Mouse (Mus musculus) thymus, postnatal 25 days (tissue): ENCODE data around the gene Mybphl.
A peak's percentile ranks its signal among the peaks of the same experiment; 100 is the strongest.

Source experiments
- DNase-seq: peaks from one replicate; pipeline ENCODE4 v3.0.0; 2022

Mybphl gene

GRCm38 (mm10) chr3:108364270-108364995, at the start of gene Mybphl:
TSS of gene Mybphl (plus strand) at chr3:108364911.
- no peak for DNase-seq

GRCm38 (mm10) chr3:108318517-108318916, 46.2 kb upstream of the Mybphl start:
- no peak for DNase-seq

GRCm38 (mm10) chr3:108321671-108322070, 43.0 kb upstream of the Mybphl start:
- no peak for DNase-seq

- DNase-seq, result no peak
Measured at GRCm38 (mm10) chr3:108322136-108322535, 42.6 kb upstream of the Mybphl start.

- DNase-seq, result no peak
Measured at GRCm38 (mm10) chr3:108322962-108323361, 41.7 kb upstream of the Mybphl start.

GRCm38 (mm10) chr3:108324837-108325236, 39.9 kb upstream of the Mybphl start:
- DNase-seq, result no peak

- no peak for DNase-seq
Measured at GRCm38 (mm10) chr3:108325521-108325920, 39.2 kb upstream of the Mybphl start.

- no peak for DNase-seq
Measured at GRCm38 (mm10) chr3:108327275-108327674, 37.4 kb upstream of the Mybphl start.

- no peak for DNase-seq
Measured at GRCm38 (mm10) chr3:108327916-108328315, 36.8 kb upstream of the Mybphl start.

- peak; percentile 5 for DNase-seq
Measured at GRCm38 (mm10) chr3:108328441-108328841, 36.3 kb upstream of the Mybphl start.

- no peak for DNase-seq
Measured at GRCm38 (mm10) chr3:108330812-108331211, 33.9 kb upstream of the Mybphl start.

- DNase-seq, result no peak
Measured at GRCm38 (mm10) chr3:108336878-108337277, 27.8 kb upstream of the Mybphl start.

- DNase-seq, result no peak
Measured at GRCm38 (mm10) chr3:108341040-108341439, 23.7 kb upstream of the Mybphl start.

GRCm38 (mm10) chr3:108342185-108342584, 22.5 kb upstream of the Mybphl start:
- DNase-seq, result no peak

- DNase-seq, result no peak
Measured at GRCm38 (mm10) chr3:108345855-108346254, 18.9 kb upstream of the Mybphl start.

- DNase-seq, result no peak
Measured at GRCm38 (mm10) chr3:108348376-108348775, 16.3 kb upstream of the Mybphl start.

GRCm38 (mm10) chr3:108355245-108355644, 9.5 kb upstream of the Mybphl start:
- no peak for DNase-seq

- DNase-seq, result no peak
Measured at GRCm38 (mm10) chr3:108357051-108357450, 7.7 kb upstream of the Mybphl start.

- no peak for DNase-seq
Measured at GRCm38 (mm10) chr3:108358445-108358844, 6.3 kb upstream of the Mybphl start.

GRCm38 (mm10) chr3:108360894-108361293, 3.8 kb upstream of the Mybphl start:
- DNase-seq, result no peak

- DNase-seq, result no peak
Measured at GRCm38 (mm10) chr3:108363626-108364025, 1.1 kb upstream of the Mybphl start.

- no peak for DNase-seq
Measured at GRCm38 (mm10) chr3:108367173-108367572, 2.5 kb downstream of the Mybphl start.

GRCm38 (mm10) chr3:108367828-108368227, 3.1 kb downstream of the Mybphl start:
- DNase-seq, result no peak

- no peak for DNase-seq
Measured at GRCm38 (mm10) chr3:108368721-108369120, 4.0 kb downstream of the Mybphl start.

GRCm38 (mm10) chr3:108372274-108372673, 7.6 kb downstream of the Mybphl start:
- no peak for DNase-seq
